Mouse (Mus musculus) heart, embryonic 10.5 days (tissue): ENCODE measurements around the gene Basp1. TPM values are rescaled to one million over a fixed set of nuclear protein-coding genes. Genes with fewer than 3 reads are reported as not detected.

Experiments
- DNase-seq: peaks from one replicate; pipeline ENCODE4 v3.0.0-alpha.2; 2017; ENCODE audit warnings: low spot score
- H3K27ac ChIP-seq: fragments of 300-500 bp; sonication (generic); 2 replicates; pipeline ENCODE4 v1.5.1; 2016; ENCODE audit warnings: mild to moderate bottlenecking
- H3K27me3 ChIP-seq: fragments of 300-500 bp; sonication (generic); 2 replicates; pipeline ENCODE4 v1.6.1; 2016; ENCODE audit warnings: mild to moderate bottlenecking; ENCODE audit not compliant: poor library complexity, insufficient read depth, severe bottlenecking
- H3K36me3 ChIP-seq: fragments of 300-500 bp; sonication (generic); 2 replicates; pipeline ENCODE4 v1.6.1; 2016; ENCODE audit warnings: mild to moderate bottlenecking, moderate library complexity
- H3K4me1 ChIP-seq: fragments of 300-500 bp; sonication (generic); 2 replicates; pipeline ENCODE4 v1.6.1; 2016; ENCODE audit warnings: mild to moderate bottlenecking
- H3K4me3 ChIP-seq: fragments of 300-500 bp; sonication (generic); 2 replicates; pipeline ENCODE4 v1.5.1; 2016; ENCODE audit warnings: mild to moderate bottlenecking, moderate library complexity
- H3K9me3 ChIP-seq: fragments of 300-500 bp; sonication (generic); 2 replicates; pipeline ENCODE4 v1.6.1; 2016; ENCODE audit warnings: mild to moderate bottlenecking, moderate library complexity
- WGBS: fragments of 180-500 bp; shearing (Covaris S2); methylation state at CpG from one replicate; pipeline ENCODE4 v1.1.7; 2016; 5-methylcytosine and 5-hydroxymethylcytosine counted together
- polyA plus RNA-seq: library from polyadenylated mRNA; unstranded; fragments of >200 nt; fragmentation: Nextera tagmentation; extraction: Ambion mirVana; gene quantifications from 2 replicates; pipeline ENCODE4 v1.2.1, GENCODE M21; 2016

The Basp1 gene
- polyA plus RNA-seq, 1 experiment from 2014 or later: 22.0 TPM

DNA sequence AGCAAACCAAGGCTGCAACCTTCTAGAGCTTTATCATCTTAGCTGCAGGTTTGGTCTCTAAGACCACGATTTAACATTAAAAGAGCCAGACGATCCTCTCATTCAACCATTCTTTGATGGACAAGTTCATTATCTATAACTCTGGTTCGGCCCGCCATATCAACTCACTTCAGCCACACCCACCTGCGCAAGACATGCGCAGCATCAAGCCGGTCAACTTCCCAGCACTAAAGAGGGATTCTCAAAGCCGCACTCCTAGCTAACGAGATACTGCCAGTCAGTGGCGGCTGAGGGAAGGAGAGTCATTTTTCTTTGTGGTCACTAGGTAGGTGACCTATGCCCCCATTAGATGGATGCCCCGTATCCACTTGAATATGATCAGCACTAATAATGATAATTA, 78.3 kb downstream of the Basp1 start:
- Histone ChIP-seq H3K36me3 (no peaks in the 10 kb centered on the region), H3K9me3 (no peaks in the 10 kb centered on the region), H3K27me3 (no peaks in the 10 kb centered on the region), H3K27ac (no peak overlapping the region), H3K4me3 (no peak overlapping the region), H3K4me1 (no peaks in the 10 kb centered on the region)
- DNase-seq: no peak
- 84% methylated on average over 11 of the region's 11 CpGs for WGBS

DNA sequence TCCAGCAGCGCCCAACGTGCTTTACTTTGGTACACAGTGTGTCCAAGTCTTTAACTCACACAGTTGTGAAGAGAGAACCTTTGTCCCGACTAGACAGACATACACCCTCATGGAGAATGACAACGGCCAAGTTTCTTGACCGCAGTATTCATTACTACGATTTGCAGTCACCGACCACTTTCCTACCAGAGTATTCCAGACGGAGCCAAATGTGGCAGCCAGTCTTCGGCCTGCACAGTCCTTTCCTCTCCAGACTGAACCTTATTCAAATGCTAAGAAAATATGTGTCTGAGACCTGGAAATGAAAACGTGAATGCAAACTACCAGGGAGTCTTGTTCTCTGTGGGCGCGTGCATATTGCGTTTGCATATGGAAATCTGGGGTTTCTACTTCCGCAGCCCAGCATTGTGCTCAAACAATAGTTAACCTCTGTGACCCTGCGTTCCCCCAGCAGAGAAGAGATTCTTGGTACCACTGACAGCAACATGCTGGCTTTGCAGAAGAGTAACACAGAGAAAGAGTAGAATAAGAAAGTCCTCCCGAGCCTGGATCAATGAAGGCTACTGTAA, 81.6 kb downstream of the Basp1 start:
- no peak for DNase-seq
- no peaks in the 10 kb centered on the region for H3K9me3 ChIP-seq
- H3K4me3 ChIP-seq: no peak overlapping the region
- WGBS: 66% methylated on average over 16 of the region's 16 CpGs
- H3K27ac ChIP-seq: no peak overlapping the region
- H3K4me1 ChIP-seq: no peaks in the 10 kb centered on the region
- H3K36me3 ChIP-seq: no peaks in the 10 kb centered on the region
- H3K27me3 ChIP-seq: no peaks in the 10 kb centered on the region

DNA sequence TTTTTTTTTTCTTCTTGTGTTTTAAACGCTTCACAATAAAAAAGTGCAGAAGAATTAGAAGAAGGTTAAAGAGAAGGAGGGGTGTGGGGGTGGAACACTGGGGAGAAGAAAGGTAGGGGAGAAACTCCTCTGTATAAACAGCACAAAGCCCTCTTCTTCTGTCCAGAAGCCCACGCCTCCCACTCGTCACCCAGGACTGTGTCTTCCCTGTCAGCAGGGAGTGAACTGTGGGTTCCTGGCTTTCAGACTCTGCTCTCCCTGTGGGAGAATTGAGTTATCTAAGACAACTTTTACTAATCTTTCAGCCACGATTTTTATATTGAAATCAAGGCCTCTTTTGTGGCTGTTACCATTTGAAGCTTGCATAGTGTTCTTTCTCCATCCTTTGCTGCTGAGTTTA, 82.6 kb downstream of the Basp1 start:
- H3K9me3 ChIP-seq: no peaks in the 10 kb centered on the region
- WGBS: 66% methylated on average over 4 of the region's 4 CpGs
- H3K27ac ChIP-seq: no peak overlapping the region
- no peak for DNase-seq
- H3K4me3 ChIP-seq: no peak overlapping the region
- no peaks in the 10 kb centered on the region for H3K27me3 ChIP-seq
- no peaks in the 10 kb centered on the region for H3K4me1 ChIP-seq
- no peaks in the 10 kb centered on the region for H3K36me3 ChIP-seq

DNA sequence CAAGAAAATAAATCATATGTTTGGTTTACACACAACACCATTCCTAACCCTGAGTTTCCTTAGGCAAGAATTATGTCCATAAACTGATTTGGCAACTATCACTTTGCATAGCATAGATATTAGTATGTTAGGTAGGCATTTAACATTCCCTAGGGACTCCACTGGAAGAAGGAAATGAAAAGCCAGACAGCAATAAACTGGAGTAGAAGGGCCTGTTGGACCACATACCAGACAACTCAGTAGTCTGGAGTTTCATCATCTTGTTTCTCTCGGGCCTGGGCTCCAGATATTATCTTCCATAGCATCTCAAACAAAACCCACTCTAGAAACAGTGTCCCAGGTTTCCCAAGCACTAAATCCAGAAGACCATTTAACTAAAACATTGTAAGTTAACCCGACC, 91.0 kb downstream of the Basp1 start:
- H3K4me1 ChIP-seq: no peaks in the 10 kb centered on the region
- no peaks in the 10 kb centered on the region for H3K36me3 ChIP-seq
- DNase-seq: no peak
- no peak overlapping the region for H3K4me3 ChIP-seq
- no peaks in the 10 kb centered on the region for H3K27me3 ChIP-seq
- H3K9me3 ChIP-seq: no peaks in the 10 kb centered on the region
- WGBS: 73% methylated on average over 2 of the region's 2 CpGs
- no peak overlapping the region for H3K27ac ChIP-seq

DNA sequence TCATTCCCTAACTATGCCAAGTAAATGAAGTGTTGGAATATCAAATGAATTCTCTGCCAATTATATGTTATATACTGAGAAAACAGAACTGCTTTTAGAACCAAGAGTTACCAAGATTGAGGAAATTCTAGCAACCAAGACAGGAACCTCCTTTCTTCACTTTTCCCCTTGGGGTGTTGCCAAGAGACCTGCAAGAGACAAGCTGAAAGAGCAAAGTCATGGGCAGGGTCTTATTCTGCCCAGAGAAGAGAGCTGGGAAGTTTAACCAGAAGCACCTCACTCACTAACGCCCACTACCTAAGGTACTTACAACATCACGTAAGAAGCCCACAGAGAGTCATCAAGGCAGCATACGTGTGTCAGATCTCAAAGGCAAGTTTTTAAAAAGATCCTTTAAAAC, 91.5 kb downstream of the Basp1 start:
- H3K27ac ChIP-seq: no peak overlapping the region
- no peak overlapping the region for H3K4me3 ChIP-seq
- no peaks in the 10 kb centered on the region for H3K36me3 ChIP-seq
- 93% methylated on average over 3 of the region's 3 CpGs for WGBS
- DNase-seq: no peak
- H3K4me1 ChIP-seq: no peaks in the 10 kb centered on the region
- H3K27me3 ChIP-seq: no peaks in the 10 kb centered on the region
- H3K9me3 ChIP-seq: no peaks in the 10 kb centered on the region

DNA sequence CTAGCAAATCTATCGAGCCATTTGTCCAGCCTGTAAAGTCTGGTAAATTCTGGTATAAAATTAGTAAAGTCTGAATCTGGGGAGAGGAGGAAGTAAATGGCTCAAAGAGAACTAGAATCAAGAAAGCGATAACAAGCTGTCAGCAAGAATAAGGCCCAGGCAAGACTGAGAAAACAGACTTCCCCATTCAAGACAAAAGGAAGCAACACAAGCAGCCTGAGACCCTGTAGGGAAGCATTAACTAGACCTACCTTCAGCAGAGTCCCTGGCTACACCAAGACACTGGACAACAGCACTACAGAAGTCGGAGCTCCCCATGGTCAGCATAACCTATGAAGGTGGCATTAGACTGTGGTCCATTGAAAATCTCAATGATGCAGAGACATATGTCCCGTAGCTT, 91.9 kb downstream of the Basp1 start:
- Histone ChIP-seq H3K4me1 (no peaks in the 10 kb centered on the region), H3K9me3 (no peaks in the 10 kb centered on the region), H3K36me3 (no peaks in the 10 kb centered on the region), H3K4me3 (no peak overlapping the region), H3K27me3 (no peaks in the 10 kb centered on the region), H3K27ac (no peak overlapping the region)
- WGBS: 88% methylated on average over 4 of the region's 4 CpGs
- DNase-seq: no peak

DNA sequence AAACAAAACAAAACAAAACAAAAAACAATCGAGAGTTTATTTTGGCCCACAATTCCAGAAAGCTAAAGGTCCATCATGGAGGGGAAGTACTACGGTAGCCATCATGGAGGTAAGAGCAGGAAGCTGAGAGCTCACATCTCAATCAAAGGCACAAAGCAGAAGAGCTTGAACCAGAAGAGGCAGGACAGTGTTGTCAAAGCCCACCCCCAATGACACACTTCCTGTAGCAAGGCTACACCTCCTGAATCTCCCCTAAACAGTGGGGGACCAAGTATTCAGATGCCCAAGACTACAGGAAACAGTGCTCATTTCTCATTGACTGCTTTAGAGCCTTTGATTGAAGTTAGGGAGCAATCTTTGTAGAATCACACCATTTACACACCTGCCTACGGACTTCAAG, 99.1 kb downstream of the Basp1 start:
- H3K4me1 ChIP-seq: no peaks in the 10 kb centered on the region
- H3K9me3 ChIP-seq: no peaks in the 10 kb centered on the region
- no peaks in the 10 kb centered on the region for H3K27me3 ChIP-seq
- no peaks in the 10 kb centered on the region for H3K36me3 ChIP-seq
- no peak for DNase-seq
- no peak overlapping the region for H3K4me3 ChIP-seq
- H3K27ac ChIP-seq: no peak overlapping the region
- 79% methylated on average over 3 of the region's 3 CpGs for WGBS

Other genes with a start within 250 kb of the Basp1 start
- gene Myo10, start 208.8 kb upstream of the Basp1 start, polyA plus RNA-seq: 14.4 and 21.0 TPM in 2 replicates